Mouse (Mus musculus) cortical plate, adult 2 months (tissue): ENCODE data around the gene Nynrin. TPM values are rescaled to one million over a fixed set of nuclear protein-coding genes. Genes with fewer than 3 reads are reported as not detected.

Experiments
- H3K27ac ChIP-seq: fragments of 200-500 bp; 2 replicates; pipeline ENCODE4 v1.5.1; 2012; ENCODE audit warnings: low read length, control low read depth, inconsistent platforms; ENCODE audit not compliant: insufficient read depth
- H3K4me1 ChIP-seq: fragments of 200-500 bp; 2 replicates; pipeline ENCODE4 v1.6.1; 2011; ENCODE audit warnings: low read length; ENCODE audit not compliant: control insufficient read depth, insufficient read depth
- H3K4me3 ChIP-seq: fragments of 200-500 bp; 2 replicates; pipeline ENCODE4 v1.5.1; 2011; ENCODE audit warnings: mild to moderate bottlenecking, low read length, control low read depth; ENCODE audit not compliant: insufficient read depth
- CTCF ChIP-seq: fragments of 200-500 bp; IDR thresholded peaks from 2 replicates; pipeline ENCODE4 v1.5.1; 2011; ENCODE audit warnings: mild to moderate bottlenecking, control low read depth, low read length; ENCODE audit not compliant: insufficient read depth; ENCODE audit errors: extremely low read depth
- POLR2A ChIP-seq: fragments of 200-500 bp; IDR thresholded peaks from 2 replicates; pipeline ENCODE4 v1.6.1; 2011; ENCODE audit warnings: mild to moderate bottlenecking, low read length, control low read depth; ENCODE audit not compliant: insufficient read depth; ENCODE audit errors: extremely low read depth
- polyA plus RNA-seq: library from polyadenylated mRNA; depleted of rRNA; stranded (reverse); fragments of >200 nt; gene quantifications from 2 replicates; pipeline ENCODE4 v1.2.3, GENCODE M21; 2012

Nynrin gene
- polyA plus RNA-seq, 1 experiment, result 2.6 TPM

GRCm38 (mm10) chr14:55862186-55862585 is 8.4 kb downstream of the Nynrin start:
- no peaks in the 10 kb centered on the region for H3K4me1 ChIP-seq
- TF ChIP-seq CTCF, result no peak
- no peak for TF ChIP-seq POLR2A
- no peak overlapping the region for H3K27ac ChIP-seq
- no peak overlapping the region for H3K4me3 ChIP-seq

GRCm38 (mm10) chr14:55862970-55863369 is 9.2 kb downstream of the Nynrin start:
- Histone ChIP-seq H3K27ac (no peak overlapping the region), H3K4me3 (no peak overlapping the region), H3K4me1 (no peaks in the 10 kb centered on the region)
- TF ChIP-seq POLR2A (no peak), CTCF (no peak)

- H3K4me3 ChIP-seq, result no peak overlapping the region
- TF ChIP-seq CTCF, result peak; percentile 77
- TF ChIP-seq POLR2A, result no peak
- H3K4me1 ChIP-seq, result no peaks in the 10 kb centered on the region
- H3K27ac ChIP-seq, result no peak overlapping the region
Observed at GRCm38 (mm10) chr14:55863773-55864172, 10.0 kb downstream of the Nynrin start.

- no peaks in the 10 kb centered on the region for H3K4me1 ChIP-seq
- H3K4me3 ChIP-seq, result no peak overlapping the region
- H3K27ac ChIP-seq, result no peak overlapping the region
- TF ChIP-seq POLR2A, result no peak
- peak; percentile 75 for TF ChIP-seq CTCF
Observed at GRCm38 (mm10) chr14:55866962-55867361, 13.2 kb downstream of the Nynrin start.

GRCm38 (mm10) chr14:55868230-55869026 is 14.6 kb downstream of the Nynrin start:
- H3K4me3 ChIP-seq, result no peak overlapping the region
- TF ChIP-seq CTCF (no peak), POLR2A (no peak)

GRCm38 (mm10) chr14:55869538-55869937 is 15.7 kb downstream of the Nynrin start:
- Histone ChIP-seq H3K27ac (no peak overlapping the region), H3K4me3 (no peak overlapping the region), H3K4me1 (no peaks in the 10 kb centered on the region)
- TF ChIP-seq CTCF, result no peak
- no peak for TF ChIP-seq POLR2A

More at GRCm38 (mm10) chr14:55868230-55869026, 14.6 kb downstream of the Nynrin start:
- Histone ChIP-seq H3K4me1 (no peaks in the 10 kb centered on the region), H3K27ac (no peak overlapping the region)

- no peak for TF ChIP-seq CTCF
- TF ChIP-seq POLR2A, result no peak
- Histone ChIP-seq H3K27ac (no peak overlapping the region), H3K4me3 (no peak overlapping the region), H3K4me1 (no peaks in the 10 kb centered on the region)
Observed at GRCm38 (mm10) chr14:55872039-55872438, 18.2 kb downstream of the Nynrin start.

- TF ChIP-seq POLR2A (no peak), CTCF (no peak)
- Histone ChIP-seq H3K4me3 (no peak overlapping the region), H3K27ac (no peak overlapping the region), H3K4me1 (no peaks in the 10 kb centered on the region)
Observed at GRCm38 (mm10) chr14:55872551-55872950, 18.7 kb downstream of the Nynrin start.

GRCm38 (mm10) chr14:55873242-55873713 is 19.5 kb downstream of the Nynrin start:
- H3K27ac ChIP-seq, result no peak overlapping the region
- no peaks in the 10 kb centered on the region for H3K4me1 ChIP-seq
- H3K4me3 ChIP-seq, result no peak overlapping the region
- TF ChIP-seq POLR2A (no peak), CTCF (no peak)

- peak; percentile 88 for TF ChIP-seq CTCF
- TF ChIP-seq POLR2A, result no peak
- H3K27ac ChIP-seq, result no peak overlapping the region
- no peaks in the 10 kb centered on the region for H3K4me1 ChIP-seq
- peak overlapping the region; percentile 9 for H3K4me3 ChIP-seq
Observed at GRCm38 (mm10) chr14:55873714-55874683, 20.2 kb downstream of the Nynrin start.
